Mouse (Mus musculus) olfactory bulb, adult 2 months (tissue): ENCODE measurements around the gene Pid1. TPM values are rescaled to one million over a fixed set of nuclear protein-coding genes. Genes with fewer than 3 reads are reported as not detected.
"Not testable (repeated sequence)": the region's sequence is repeated elsewhere in the genome, so short reads cannot be mapped to it uniquely, and the experiment has no call there.

ENCODE experiments used
- H3K27ac ChIP-seq: fragments of 200-500 bp; 2 replicates; pipeline ENCODE4 v1.5.1; 2012; ENCODE audit warnings: low read depth, low read length; ENCODE audit not compliant: insufficient read depth
- H3K4me1 ChIP-seq: fragments of 200-500 bp; 2 replicates; pipeline ENCODE4 v1.6.1; 2012; ENCODE audit warnings: low read length; ENCODE audit not compliant: control insufficient read depth, insufficient read depth
- H3K4me3 ChIP-seq: fragments of 200-500 bp; 2 replicates; pipeline ENCODE4 v1.5.1; 2012; ENCODE audit warnings: mild to moderate bottlenecking, low read depth, low read length, moderate library complexity; ENCODE audit not compliant: insufficient read depth
- CTCF ChIP-seq: fragments of 200-500 bp; IDR thresholded peaks from 2 replicates; pipeline ENCODE4 v1.5.1; 2012; ENCODE audit warnings: low read depth, mild to moderate bottlenecking, low read length, moderate library complexity; ENCODE audit not compliant: insufficient read depth
- POLR2A ChIP-seq: fragments of 200-500 bp; IDR thresholded peaks from 2 replicates; pipeline ENCODE4 v1.6.1; 2012; ENCODE audit warnings: mild to moderate bottlenecking, low read depth, low read length, moderate library complexity; ENCODE audit not compliant: insufficient read depth
- WGBS: fragments of 180-500 bp; shearing (Covaris S2); methylation state at CpG from one replicate; pipeline ENCODE4 v1.1.7; 2018; 5-methylcytosine and 5-hydroxymethylcytosine counted together
- polyA plus RNA-seq: library from polyadenylated mRNA; stranded (reverse); fragments of >200 nt; gene quantifications from 2 replicates; pipeline ENCODE4 v1.2.4, GENCODE M21; 2012; ENCODE audit warnings: low replicate concordance; ENCODE audit not compliant: missing spikeins, insufficient read depth, insufficient read length

Gene Pid1
- polyA plus RNA-seq, 1 experiment = not detected

DNA sequence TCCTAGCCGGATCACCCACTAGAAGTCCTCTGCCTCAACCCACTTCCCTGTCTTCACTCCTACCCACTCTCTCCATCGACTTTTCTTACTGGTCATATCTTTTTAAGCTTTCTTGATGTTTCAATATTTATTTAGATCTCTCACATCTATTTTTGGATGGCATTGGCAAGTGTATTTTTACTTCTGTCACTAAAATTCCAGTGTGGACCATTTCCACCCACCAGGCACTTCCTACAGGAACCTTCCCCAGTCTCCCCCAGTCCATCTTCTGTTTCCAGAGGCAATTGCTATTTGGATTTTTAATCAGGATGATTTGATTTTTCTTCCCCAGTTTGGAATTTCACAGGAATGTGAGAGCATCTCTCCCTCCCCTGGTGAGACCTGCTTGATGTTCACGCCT lies 2.6 kb upstream of the Pid1 start:
- TF ChIP-seq POLR2A = no peak
- TF ChIP-seq CTCF = no peak
- Histone ChIP-seq H3K27ac (no peak overlapping the region), H3K4me1 (no peaks in the 10 kb centered on the region), H3K4me3 (no peak overlapping the region)
- 75% methylated on average over 3 of the region's 3 CpGs for WGBS

- H3K27ac ChIP-seq = no peak overlapping the region
- 91% methylated on average over 7 of the region's 7 CpGs for WGBS
- no peak overlapping the region for H3K4me3 ChIP-seq
- TF ChIP-seq CTCF = no peak
- no peak for TF ChIP-seq POLR2A
- H3K4me1 ChIP-seq = no peaks in the 10 kb centered on the region
Observed at GRCm38 (mm10) chr1:84362709-84363617, 1.0 kb downstream of the Pid1 start.

- 94% methylated on average over 1 of the region's 1 CpGs for WGBS
- TF ChIP-seq CTCF (no peak), POLR2A (no peak)
Observed at GRCm38 (mm10) chr1:84362209-84362608, 1.8 kb downstream of the Pid1 start.

DNA sequence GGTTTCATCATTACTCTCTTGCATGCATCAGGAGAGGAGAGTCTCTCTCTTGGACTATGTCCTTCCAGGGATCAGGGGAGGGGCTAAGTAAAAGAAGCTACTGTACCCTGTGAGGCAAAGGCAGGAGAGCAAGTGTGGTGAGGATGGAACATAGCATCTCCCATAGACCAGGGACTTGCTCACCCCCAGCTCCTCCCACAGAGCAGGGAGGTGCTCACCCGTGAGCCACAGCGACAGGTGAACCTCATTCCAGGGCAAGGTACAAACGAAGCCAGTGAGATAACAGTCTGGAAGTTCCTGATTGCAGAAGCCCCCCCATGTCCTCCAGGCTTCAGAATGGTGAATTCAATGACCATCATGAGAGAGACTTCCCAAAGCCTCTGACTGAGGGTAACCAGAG lies 2.6 kb downstream of the Pid1 start:
- no peaks in the 10 kb centered on the region for H3K4me1 ChIP-seq
- WGBS = 97% methylated on average over 3 of the region's 3 CpGs
- no peak overlapping the region for H3K4me3 ChIP-seq
- TF ChIP-seq POLR2A (no peak), CTCF (no peak)
- H3K27ac ChIP-seq = no peak overlapping the region

More at GRCm38 (mm10) chr1:84362209-84362608, 1.8 kb downstream of the Pid1 start:
- no peak overlapping the region for H3K27ac ChIP-seq
- no peak overlapping the region for H3K4me3 ChIP-seq
- H3K4me1 ChIP-seq = no peaks in the 10 kb centered on the region

DNA sequence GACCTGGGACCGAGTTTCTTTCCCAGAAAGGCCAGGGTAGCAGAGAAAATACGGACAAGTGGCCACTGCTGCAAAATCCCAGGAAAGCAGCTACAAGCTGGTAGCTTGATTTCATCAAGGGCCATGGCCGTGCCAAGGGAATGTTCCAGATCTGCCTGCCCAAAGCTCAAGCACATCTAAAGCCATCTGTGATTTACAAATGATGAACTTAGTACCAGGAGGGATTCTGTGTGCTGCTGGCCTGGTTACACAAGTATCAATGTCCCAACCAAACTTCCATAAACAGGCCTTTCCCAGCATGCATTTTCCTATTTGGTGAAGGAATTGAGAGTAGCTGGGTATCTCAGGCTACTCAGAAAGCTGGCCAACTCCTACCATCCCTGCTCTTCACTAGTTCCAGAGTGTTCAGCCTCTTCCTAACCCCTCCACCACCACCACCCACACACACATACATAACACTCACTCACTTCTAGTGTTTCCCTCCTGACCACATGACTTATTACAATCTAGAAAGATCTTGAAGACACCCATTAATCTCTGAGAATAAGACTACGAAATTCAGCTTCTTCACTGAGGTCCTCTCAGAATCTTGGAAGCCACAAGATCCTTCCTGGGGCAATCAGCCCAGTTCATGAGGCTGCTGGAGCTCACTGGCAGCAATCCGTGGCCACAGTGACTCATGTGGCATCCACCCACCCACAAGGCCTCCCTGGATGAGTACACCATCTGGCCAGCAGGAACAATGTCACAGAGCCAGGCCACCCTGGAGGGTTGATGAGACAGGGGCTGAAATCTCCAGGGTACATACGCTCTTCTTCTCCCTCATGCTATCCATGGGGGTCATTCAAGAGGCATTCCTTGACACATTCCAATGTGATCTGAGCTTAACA lies 4.1 kb downstream of the Pid1 start:
- TF ChIP-seq CTCF = no peak
- no peak for TF ChIP-seq POLR2A
- Histone ChIP-seq H3K4me1 (no peaks in the 10 kb centered on the region), H3K27ac (no peak overlapping the region), H3K4me3 (no peak overlapping the region)
- 76% methylated on average over 6 of the region's 6 CpGs for WGBS

DNA sequence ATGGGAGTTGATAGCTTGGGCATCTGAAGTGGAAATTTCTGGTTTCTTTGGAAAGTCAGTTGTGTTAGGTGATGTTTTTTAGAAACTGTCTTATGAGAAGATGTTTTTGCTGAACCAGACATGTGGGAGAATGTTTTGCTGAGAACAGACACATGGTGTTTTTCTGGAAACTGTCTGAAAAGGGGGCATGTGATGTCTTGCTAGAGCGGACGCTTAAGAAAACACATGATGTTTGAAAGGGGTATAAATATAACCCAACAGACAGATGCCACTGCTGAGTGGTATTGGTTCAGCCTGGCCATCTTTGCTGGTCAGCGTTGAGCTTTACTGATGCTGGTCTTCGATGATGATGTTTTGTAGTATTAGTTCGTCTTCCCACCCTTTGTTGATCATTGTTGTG lies 6.8 kb downstream of the Pid1 start:
- TF ChIP-seq CTCF = no peak
- TF ChIP-seq POLR2A = no peak
- Histone ChIP-seq H3K27ac (no peak overlapping the region), H3K4me3 (no peak overlapping the region), H3K4me1 (no peaks in the 10 kb centered on the region)
- 92% methylated on average over 5 of the region's 5 CpGs for WGBS

- Histone ChIP-seq H3K4me3 (no peak overlapping the region), H3K27ac (no peak overlapping the region)
- 91% methylated on average over 2 of the region's 2 CpGs for WGBS
Observed at GRCm38 (mm10) chr1:84350262-84350661, 13.7 kb downstream of the Pid1 start.

GRCm38 (mm10) chr1:84347796-84348476 lies 16.0 kb downstream of the Pid1 start:
- WGBS = 83% methylated on average over 3 of the region's 3 CpGs
- H3K4me3 ChIP-seq = no peak overlapping the region
- TF ChIP-seq CTCF = no peak
- no peak for TF ChIP-seq POLR2A
- H3K4me1 ChIP-seq = no peaks in the 10 kb centered on the region
- no peak overlapping the region for H3K27ac ChIP-seq

More at GRCm38 (mm10) chr1:84350262-84350661, 13.7 kb downstream of the Pid1 start:
- no peaks in the 10 kb centered on the region for H3K4me1 ChIP-seq
- TF ChIP-seq POLR2A (no peak), CTCF (no peak)

- WGBS = 71% methylated on average over 3 of the region's 3 CpGs
- not testable (repeated sequence) for H3K4me3 ChIP-seq, H3K4me1 ChIP-seq, H3K27ac ChIP-seq
Observed at GRCm38 (mm10) chr1:84332797-84333196, 31.2 kb downstream of the Pid1 start.

GRCm38 (mm10) chr1:84331861-84332260 lies 32.1 kb downstream of the Pid1 start:
- not testable (repeated sequence) for H3K27ac ChIP-seq, H3K4me1 ChIP-seq, H3K4me3 ChIP-seq
- WGBS = 95% methylated on average over 12 of the region's 12 CpGs
